Mouse (Mus musculus) olfactory bulb, adult 2 months (tissue): ENCODE data around the gene Cldn34c2. TPM values are rescaled to one million over a fixed set of nuclear protein-coding genes. Genes with fewer than 3 reads are reported as not detected.
"Not testable (repeated sequence)": the region's sequence is repeated elsewhere in the genome, so short reads cannot be mapped to it uniquely, and the experiment has no call there.

Source experiments
- H3K27ac ChIP-seq: fragments of 200-500 bp; 2 replicates; pipeline ENCODE4 v1.5.1; 2012; ENCODE audit warnings: low read depth, low read length; ENCODE audit not compliant: insufficient read depth
- H3K4me1 ChIP-seq: fragments of 200-500 bp; 2 replicates; pipeline ENCODE4 v1.6.1; 2012; ENCODE audit warnings: low read length; ENCODE audit not compliant: control insufficient read depth, insufficient read depth
- H3K4me3 ChIP-seq: fragments of 200-500 bp; 2 replicates; pipeline ENCODE4 v1.5.1; 2012; ENCODE audit warnings: mild to moderate bottlenecking, low read depth, low read length, moderate library complexity; ENCODE audit not compliant: insufficient read depth
- WGBS: fragments of 180-500 bp; shearing (Covaris S2); methylation state at CpG from one replicate; pipeline ENCODE4 v1.1.7; 2018; 5-methylcytosine and 5-hydroxymethylcytosine counted together
- polyA plus RNA-seq: library from polyadenylated mRNA; stranded (reverse); fragments of >200 nt; gene quantifications from 2 replicates; pipeline ENCODE4 v1.2.4, GENCODE M21; 2012; ENCODE audit warnings: low replicate concordance; ENCODE audit not compliant: missing spikeins, insufficient read depth, insufficient read length

Cldn34c2 gene
- not detected in 2 replicates for polyA plus RNA-seq

DNA sequence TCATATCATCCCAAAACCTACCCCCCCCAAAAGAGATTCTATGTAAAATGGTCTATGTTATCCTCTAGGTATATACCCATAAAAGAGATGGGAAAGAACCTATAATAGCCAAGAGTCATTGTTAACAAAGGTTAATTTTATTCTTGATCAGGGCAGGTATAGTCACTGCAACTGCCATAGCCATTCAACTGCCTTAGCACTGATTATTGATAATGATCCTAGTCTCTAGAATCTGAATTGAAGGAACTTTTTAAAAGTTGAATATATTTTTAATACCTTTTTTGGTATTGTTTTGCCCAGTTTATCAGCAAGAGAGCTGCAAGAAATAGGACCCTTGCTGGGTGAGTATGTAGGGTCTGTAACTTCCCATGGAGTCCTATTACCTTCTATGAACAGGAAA is at the start of gene Cldn34c2:
Gene Cldn34c2, plus strand, starts transcription at position 301 of the 400 bp plus-strand sequence.
- H3K27ac ChIP-seq, H3K4me1 ChIP-seq, H3K4me3 ChIP-seq: not testable (repeated sequence)

DNA sequence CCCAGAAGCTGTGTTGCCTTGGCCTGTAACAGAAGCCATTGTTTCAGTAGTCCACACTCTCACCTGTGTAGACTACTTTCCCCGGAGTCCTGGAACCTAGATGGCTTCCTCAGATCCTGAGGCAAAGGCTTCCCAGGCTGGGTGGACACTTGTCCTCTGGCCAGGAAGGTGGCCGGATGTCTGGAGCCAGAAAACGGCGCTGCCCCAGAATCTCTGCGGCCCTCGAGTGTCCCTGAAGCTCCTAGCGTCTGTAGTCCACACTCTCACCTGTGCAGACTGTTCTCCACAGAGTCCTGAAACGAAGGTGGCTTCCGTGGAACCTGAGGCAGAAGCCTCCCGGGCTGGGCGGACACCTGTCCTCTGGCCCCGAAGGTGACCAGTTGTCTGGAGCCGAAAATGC is 30.1 kb upstream of the Cldn34c2 start:
- not testable (repeated sequence) for H3K4me1 ChIP-seq, H3K27ac ChIP-seq, H3K4me3 ChIP-seq
- WGBS: 92% methylated on average over 13 of the region's 13 CpGs

DNA sequence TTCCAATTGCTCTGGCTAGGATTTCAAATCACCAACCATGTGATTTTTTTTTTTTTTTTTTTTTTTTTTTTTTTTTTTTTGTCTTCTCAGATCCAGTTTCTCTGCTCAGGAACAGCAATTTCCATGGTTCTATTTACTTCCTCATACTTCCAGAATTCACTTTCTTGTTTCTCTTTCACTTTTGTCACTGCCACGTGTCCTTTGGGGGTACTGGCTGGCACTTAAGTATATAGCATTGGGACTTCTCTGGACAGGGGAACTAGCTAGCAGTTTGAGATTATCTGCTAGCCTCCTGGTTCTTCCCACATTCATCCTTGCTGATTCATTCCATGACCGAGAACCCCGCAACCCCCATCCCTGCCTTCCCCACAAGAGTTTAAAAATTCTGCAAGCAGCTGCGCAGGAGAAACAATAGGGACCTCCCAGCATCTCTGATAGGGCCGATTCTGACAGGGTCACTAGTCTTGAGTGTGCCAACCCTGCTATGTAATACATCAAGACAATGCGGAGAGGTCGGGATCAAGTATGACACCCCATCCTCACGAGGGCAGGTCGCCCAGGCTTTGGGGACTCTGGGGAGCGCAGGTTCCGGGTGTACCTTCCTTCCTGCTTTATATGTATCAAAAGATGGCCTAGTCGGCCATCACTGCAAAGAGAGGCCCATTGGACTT is 30.8 kb downstream of the Cldn34c2 start:
- 88% methylated on average over 8 of the region's 12 CpGs for WGBS
- H3K4me3 ChIP-seq, H3K27ac ChIP-seq, H3K4me1 ChIP-seq: not testable (repeated sequence)

Other genes starting within 250 kb of the Cldn34c2 start
- gene Gm17467, start 123.1 kb downstream of the Cldn34c2 start, polyA plus RNA-seq: not detected in 2 replicates
- not detected in 2 replicates for gene Cldn34c3, start 212.0 kb downstream of the Cldn34c2 start, polyA plus RNA-seq